Comparison of ENCODE assay signal across 9 mouse cellular contexts in genomic region chr6:56616982-56617613, GRCm38 (mm10). TPM values are rescaled to one million over a fixed set of nuclear protein-coding genes. Genes with fewer than 3 reads are reported as not detected.
A peak's percentile ranks its signal among the peaks of the same experiment; 100 is the strongest.
DNase-seq lines count a peak whose midpoint lies in the region; ATAC-seq lines count a peak whose summit lies in the region.
"Had no signal": no experiment of that assay in that cellular context is flagged by ENCODE, and none has a peak within 500 bp of the region (broad histone marks: within the 10 kb centered on the region; RNA-seq: fewer than 3 reads in every experiment).

No protein-coding gene starts in this region.

- H3K4me3 ChIP-seq in lung, embryonic 16.5 days (ENCODE audit: low read length), result no peak overlapping the region
- H3K4me3 ChIP-seq in stomach, embryonic 16.5 days (replicated peaks; ENCODE audit: low read length), result no peak overlapping the region

- peak overlapping the region; percentile 34 for H3K4me2 ChIP-seq in lung, embryonic 16.5 days (ENCODE audit: low read depth, low read length)
- peak overlapping the region; percentile 11; the same call in 1 of the 2 replicates for H3K4me2 ChIP-seq in stomach, embryonic 16.5 days (ENCODE audit: low read depth, low read length)

- no peaks in the 10 kb centered on the region for H3K27me3 ChIP-seq in lung, embryonic 16.5 days (ENCODE audit: control insufficient read depth, insufficient read depth, low read depth, low read length)
- H3K27me3 ChIP-seq in stomach, embryonic 16.5 days (ENCODE audit: control insufficient read depth, insufficient read depth, low read length), result no peaks in the 10 kb centered on the region

- peak; percentile 44 for ATAC-seq in granulocyte monocyte progenitor cell, adult 5-6 weeks (replicated peaks; ENCODE audit: poor library complexity, severe bottlenecking)
- peak; percentile 95 for ATAC-seq in lung, embryonic 16.5 days (ENCODE audit: low read depth)
- peak; percentile 87 for ATAC-seq in stomach, embryonic 16.5 days (ENCODE audit: insufficient read depth, low FRiP score)
- no peak for ATAC-seq in erythroblast, adult 5-6 weeks (replicated peaks; ENCODE audit: low FRiP score, poor library complexity, severe bottlenecking)

- WGBS in lung, embryonic 16.5 days, result 4% methylated on average over 7 of the region's 7 CpGs
- WGBS in stomach, embryonic 16.5 days, result 14% methylated on average over 7 of the region's 7 CpGs

- no peaks in the 10 kb centered on the region for H3K9me3 ChIP-seq in lung, embryonic 16.5 days (ENCODE audit: control insufficient read depth, low read length)
- no peaks in the 10 kb centered on the region for H3K9me3 ChIP-seq in stomach, embryonic 16.5 days (replicated peaks; ENCODE audit: control insufficient read depth, low read length)

- H3K4me1 ChIP-seq in lung, embryonic 16.5 days (replicated peaks; ENCODE audit: control insufficient read depth, insufficient read depth, low read length), result peaks cover 22% of the 10 kb centered on the region
- peaks cover 17% of the 10 kb centered on the region for H3K4me1 ChIP-seq in stomach, embryonic 16.5 days (ENCODE audit: control insufficient read depth, insufficient read depth, low read length)

- H3K36me3 ChIP-seq in lung, embryonic 16.5 days (ENCODE audit: control insufficient read depth, insufficient read depth, low read length), result no peaks in the 10 kb centered on the region
- H3K36me3 ChIP-seq in stomach, embryonic 16.5 days (ENCODE audit: control insufficient read depth, insufficient read depth, low read length), result no peaks in the 10 kb centered on the region

- no peak overlapping the region for H3K9ac ChIP-seq in lung, embryonic 16.5 days (ENCODE audit: low read length)
- H3K9ac ChIP-seq in stomach, embryonic 16.5 days (ENCODE audit: low read length), result no peak overlapping the region

- DNase-seq in right cerebral cortex, postnatal 4 days, result peak; percentile 2
- DNase-seq in right cerebral cortex, postnatal 14 days, result no peak
- peak; percentile 7 for DNase-seq in kidney, adult 18-20 months
- DNase-seq in right cerebral cortex, postnatal 25 days, result no peak

- H3K27ac ChIP-seq in lung, embryonic 16.5 days (ENCODE audit: low read length), result peak overlapping the region; percentile 81
- peak overlapping the region; percentile 72 for H3K27ac ChIP-seq in stomach, embryonic 16.5 days (ENCODE audit: low read length)
- H3K27ac ChIP-seq: macrophage had no signal

RNA-seq across cellular contexts. Expression of gene Pde1c, which starts 48.2 kb away (rescaled TPM):
- 0.41 and 0.92 TPM in 2 replicates for total RNA-seq in granulocyte monocyte progenitor cell, adult 5-6 weeks (2014; fragmentation: Nextera tagmentation)
- 0.22 and 0.36 TPM in 2 replicates for total RNA-seq in granulocyte monocyte progenitor cell, adult 5-6 weeks (2017)
- 0.60 and 0.89 TPM in 2 replicates for polyA plus RNA-seq in lung, embryonic 16.5 days (2015; fragmentation: Nextera tagmentation; extraction: Ambion mirVana)
- 2.7 and 3.3 TPM in 2 replicates for polyA plus RNA-seq in stomach, embryonic 16.5 days (2015; fragmentation: Nextera tagmentation; extraction: Ambion mirVana)
- total RNA-seq in erythroblast, adult 5-6 weeks (2015; ENCODE audit: low replicate concordance), result 0.42 and 2.1 TPM in 2 replicates
- 0.28 and 0.85 TPM in 2 replicates for total RNA-seq in erythroblast, adult 5-6 weeks (2017; ENCODE audit: low replicate concordance)

Comparison
In these comparisons a context has a peak if more than half of its experiments do, and no peak if none do; other contexts are left out.
1. DNase-seq: peak in right cerebral cortex, postnatal 4 days (single experiment) and kidney, adult 18-20 months (single experiment); none in right cerebral cortex, postnatal 14 days (single experiment) and right cerebral cortex, postnatal 25 days (single experiment).